Mouse (Mus musculus) cerebellum, adult 2 months (tissue): Measurements from ENCODE around the gene Cdk8.

ENCODE experiments used
- CTCF ChIP-seq: fragments of 200-500 bp; IDR thresholded peaks from 2 replicates; pipeline ENCODE4 v1.5.1; 2011; ENCODE audit warnings: low read depth, mild to moderate bottlenecking, control low read depth, low read length, moderate library complexity, borderline replicate concordance; ENCODE audit not compliant: insufficient read depth
- POLR2A ChIP-seq: fragments of 200-500 bp; IDR thresholded peaks from 2 replicates; pipeline ENCODE4 v1.6.1; 2011; ENCODE audit warnings: low read length, control low read depth, borderline replicate concordance; ENCODE audit not compliant: insufficient read depth

- TF ChIP-seq CTCF = no peak
- no peak for TF ChIP-seq POLR2A
Observed at GRCm38 (mm10) chr5:146334410-146334809, 103.4 kb downstream of the Cdk8 start.
